Mouse (Mus musculus): ENCODE data around the gene Adssl1. TPM values are rescaled to one million over a fixed set of nuclear protein-coding genes. Genes with fewer than 3 reads are reported as not detected.

The Adssl1 gene
- polyA plus RNA-seq, 1 experiment from 2014 or later, result 1.8 TPM

GRCm38 (mm10) chr12:112581113-112581512, 38.7 kb upstream of the Adssl1 start:
- no peak overlapping the region for H3K4me2 ChIP-seq (ENCODE audit: low read length)
- H3K4me1 ChIP-seq (replicated peaks; ENCODE audit: control insufficient read depth, insufficient read depth, low read length), result peaks cover 3% of the 10 kb centered on the region
- ATAC-seq, result no peak
- H3K9ac ChIP-seq (replicated peaks; ENCODE audit: low read depth, low read length), result no peak overlapping the region
- H3K4me3 ChIP-seq (replicated peaks; ENCODE audit: low read length), result no peak overlapping the region
- 76% methylated on average over 3 of the region's 3 CpGs for WGBS
- H3K36me3 ChIP-seq (ENCODE audit: control insufficient read depth, insufficient read depth), result no peaks in the 10 kb centered on the region
- no peaks in the 10 kb centered on the region for H3K27me3 ChIP-seq (replicated peaks; ENCODE audit: control insufficient read depth, insufficient read depth, low read length)
- H3K27ac ChIP-seq (ENCODE audit: low read length), result no peak overlapping the region
- H3K9me3 ChIP-seq (ENCODE audit: control insufficient read depth, low read length), result no peaks in the 10 kb centered on the region

- no peaks in the 10 kb centered on the region for H3K36me3 ChIP-seq (ENCODE audit: control insufficient read depth, insufficient read depth)
- H3K9ac ChIP-seq (replicated peaks; ENCODE audit: low read depth, low read length), result no peak overlapping the region
- no peak overlapping the region for H3K27ac ChIP-seq (ENCODE audit: low read length)
- 77% methylated on average over 7 of the region's 7 CpGs for WGBS
- no peak for ATAC-seq
- H3K4me3 ChIP-seq (replicated peaks; ENCODE audit: low read length), result no peak overlapping the region
- no peak overlapping the region for H3K4me2 ChIP-seq (ENCODE audit: low read length)
- H3K27me3 ChIP-seq (replicated peaks; ENCODE audit: control insufficient read depth, insufficient read depth, low read length), result 0 out of 2 replicates have a peak, but pooled peaks cover 7% of the 10 kb centered on the region
- no peaks in the 10 kb centered on the region for H3K9me3 ChIP-seq (ENCODE audit: control insufficient read depth, low read length)
- peaks cover 17% of the 10 kb centered on the region for H3K4me1 ChIP-seq (replicated peaks; ENCODE audit: control insufficient read depth, insufficient read depth, low read length)
Observed at GRCm38 (mm10) chr12:112584954-112585353, 34.9 kb upstream of the Adssl1 start.

GRCm38 (mm10) chr12:112585924-112586538, 33.8 kb upstream of the Adssl1 start:
- WGBS, result 67% methylated on average over 7 of the region's 7 CpGs
- Histone ChIP-seq H3K27ac (ENCODE audit: low read length) (no peak overlapping the region), H3K9ac (replicated peaks; ENCODE audit: low read depth, low read length) (no peak overlapping the region), H3K27me3 (replicated peaks; ENCODE audit: control insufficient read depth, insufficient read depth, low read length) (0 out of 2 replicates have a peak, but pooled peaks cover 7% of the 10 kb centered on the region), H3K4me2 (ENCODE audit: low read length) (no peak overlapping the region), H3K36me3 (ENCODE audit: control insufficient read depth, insufficient read depth) (no peaks in the 10 kb centered on the region), H3K4me1 (replicated peaks; ENCODE audit: control insufficient read depth, insufficient read depth, low read length) (peaks cover 25% of the 10 kb centered on the region), H3K4me3 (replicated peaks; ENCODE audit: low read length) (no peak overlapping the region), H3K9me3 (ENCODE audit: control insufficient read depth, low read length) (no peaks in the 10 kb centered on the region)
- ATAC-seq, result no peak

- H3K4me1 ChIP-seq (replicated peaks; ENCODE audit: control insufficient read depth, insufficient read depth, low read length), result peaks cover 28% of the 10 kb centered on the region
- no peak overlapping the region for H3K4me2 ChIP-seq (ENCODE audit: low read length)
- no peaks in the 10 kb centered on the region for H3K9me3 ChIP-seq (ENCODE audit: control insufficient read depth, low read length)
- no peaks in the 10 kb centered on the region for H3K36me3 ChIP-seq (ENCODE audit: control insufficient read depth, insufficient read depth)
- no peak overlapping the region for H3K4me3 ChIP-seq (replicated peaks; ENCODE audit: low read length)
- H3K27ac ChIP-seq (ENCODE audit: low read length), result no peak overlapping the region
- H3K9ac ChIP-seq (replicated peaks; ENCODE audit: low read depth, low read length), result no peak overlapping the region
- WGBS, result 77% methylated on average over 14 of the region's 14 CpGs
- H3K27me3 ChIP-seq (replicated peaks; ENCODE audit: control insufficient read depth, insufficient read depth, low read length), result 0 out of 2 replicates have a peak, but pooled peaks cover 7% of the 10 kb centered on the region
- no peak for ATAC-seq
Observed at GRCm38 (mm10) chr12:112587125-112588124, 32.4 kb upstream of the Adssl1 start.

GRCm38 (mm10) chr12:112588426-112589256, 31.2 kb upstream of the Adssl1 start, which contains the start of gene Inf2:
Gene Inf2, plus strand, starts transcription at chr12:112588784.
- Histone ChIP-seq H3K9me3 (ENCODE audit: control insufficient read depth, low read length) (no peaks in the 10 kb centered on the region), H3K4me2 (ENCODE audit: low read length) (peak within 1 kb of the TSS; percentile 91), H3K4me1 (replicated peaks; ENCODE audit: control insufficient read depth, insufficient read depth, low read length) (peaks cover 30% of the 10 kb centered on the region), H3K27me3 (replicated peaks; ENCODE audit: control insufficient read depth, insufficient read depth, low read length) (0 out of 2 replicates have a peak, but pooled peaks cover 7% of the 10 kb centered on the region), H3K27ac (ENCODE audit: low read length) (0 out of 2 replicates have a peak within 1 kb of the TSS, but pooled peaks have one; percentile 15), H3K4me3 (replicated peaks; ENCODE audit: low read length) (peak within 1 kb of the TSS; percentile 59), H3K36me3 (ENCODE audit: control insufficient read depth, insufficient read depth) (no peaks in the 10 kb centered on the region), H3K9ac (replicated peaks; ENCODE audit: low read depth, low read length) (peak within 1 kb of the TSS; percentile 67)
- 1% methylated on average over 40 of the region's 60 CpGs for WGBS
- peak; percentile 82 for ATAC-seq

- H3K4me2 ChIP-seq (ENCODE audit: low read length), result peak overlapping the region; percentile 91
- WGBS, result 65% methylated on average over 8 of the region's 8 CpGs
- 0 out of 2 replicates have a peak, but pooled peaks cover 7% of the 10 kb centered on the region for H3K27me3 ChIP-seq (replicated peaks; ENCODE audit: control insufficient read depth, insufficient read depth, low read length)
- H3K4me1 ChIP-seq (replicated peaks; ENCODE audit: control insufficient read depth, insufficient read depth, low read length), result peaks cover 40% of the 10 kb centered on the region
- no peak overlapping the region for H3K9ac ChIP-seq (replicated peaks; ENCODE audit: low read depth, low read length)
- no peak overlapping the region for H3K27ac ChIP-seq (ENCODE audit: low read length)
- H3K4me3 ChIP-seq (replicated peaks; ENCODE audit: low read length), result peak overlapping the region; percentile 59
- ATAC-seq, result no peak
- H3K9me3 ChIP-seq (ENCODE audit: control insufficient read depth, low read length), result no peaks in the 10 kb centered on the region
- H3K36me3 ChIP-seq (ENCODE audit: control insufficient read depth, insufficient read depth), result no peaks in the 10 kb centered on the region
Observed at GRCm38 (mm10) chr12:112589491-112590191, 30.2 kb upstream of the Adssl1 start.

GRCm38 (mm10) chr12:112590566-112591239, 29.1 kb upstream of the Adssl1 start:
- Histone ChIP-seq H3K9me3 (ENCODE audit: control insufficient read depth, low read length) (no peaks in the 10 kb centered on the region), H3K36me3 (ENCODE audit: control insufficient read depth, insufficient read depth) (no peaks in the 10 kb centered on the region), H3K4me1 (replicated peaks; ENCODE audit: control insufficient read depth, insufficient read depth, low read length) (peaks cover 48% of the 10 kb centered on the region), H3K27ac (ENCODE audit: low read length) (0 out of 2 replicates have a peak overlapping the region, but pooled peaks have one; percentile 8), H3K4me3 (replicated peaks; ENCODE audit: low read length) (no peak overlapping the region), H3K27me3 (replicated peaks; ENCODE audit: control insufficient read depth, insufficient read depth, low read length) (0 out of 2 replicates have a peak, but pooled peaks cover 7% of the 10 kb centered on the region), H3K4me2 (ENCODE audit: low read length) (no peak overlapping the region), H3K9ac (replicated peaks; ENCODE audit: low read depth, low read length) (no peak overlapping the region)
- peak; percentile 66 for ATAC-seq
- 56% methylated on average over 8 of the region's 8 CpGs for WGBS

GRCm38 (mm10) chr12:112591240-112591639, 28.6 kb upstream of the Adssl1 start:
- H3K4me1 ChIP-seq (replicated peaks; ENCODE audit: control insufficient read depth, insufficient read depth, low read length), result peaks cover 48% of the 10 kb centered on the region
- 89% methylated on average over 5 of the region's 5 CpGs for WGBS
- H3K27me3 ChIP-seq (replicated peaks; ENCODE audit: control insufficient read depth, insufficient read depth, low read length), result 0 out of 2 replicates have a peak, but pooled peaks cover 7% of the 10 kb centered on the region
- H3K4me2 ChIP-seq (ENCODE audit: low read length), result no peak overlapping the region
- ATAC-seq, result no peak
- H3K4me3 ChIP-seq (replicated peaks; ENCODE audit: low read length), result no peak overlapping the region
- H3K27ac ChIP-seq (ENCODE audit: low read length), result 0 out of 2 replicates have a peak overlapping the region, but pooled peaks have one; percentile 8
- no peaks in the 10 kb centered on the region for H3K9me3 ChIP-seq (ENCODE audit: control insufficient read depth, low read length)
- no peaks in the 10 kb centered on the region for H3K36me3 ChIP-seq (ENCODE audit: control insufficient read depth, insufficient read depth)
- H3K9ac ChIP-seq (replicated peaks; ENCODE audit: low read depth, low read length), result no peak overlapping the region

All from forebrain, embryonic 16.5 days (tissue).